Mouse (Mus musculus) bone marrow macrophage, adult 2 months (primary cell): Measurements from ENCODE around the gene Eln.

Experiments used
- CTCF ChIP-seq: IDR thresholded peaks from 2 replicates; pipeline ENCODE4 v1.5.1; 2012; ENCODE audit warnings: low read depth, mild to moderate bottlenecking, low read length, moderate library complexity
- POLR2A ChIP-seq: IDR thresholded peaks from 2 replicates; pipeline ENCODE4 v1.6.1; 2012; ENCODE audit warnings: mild to moderate bottlenecking, low read depth, low read length, borderline replicate concordance

DNA sequence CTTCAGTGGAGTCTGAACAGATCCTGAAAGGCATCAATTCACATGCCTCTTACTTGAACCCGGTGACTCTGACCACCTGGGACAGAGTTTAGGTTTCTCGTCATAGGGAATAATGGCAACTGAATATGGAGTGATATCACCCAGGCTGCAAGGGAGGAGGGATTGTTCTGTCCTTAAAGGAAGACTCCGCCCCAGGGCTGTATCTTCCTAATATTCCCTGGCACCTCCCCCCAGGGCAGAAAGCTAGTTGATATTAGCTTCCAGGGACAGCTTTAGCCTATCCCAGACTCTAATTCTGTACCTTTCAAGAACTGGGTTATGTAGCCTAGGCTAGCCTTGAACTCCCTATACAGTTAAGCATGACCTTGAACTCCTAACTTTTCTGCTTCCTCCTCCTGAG is 2.1 kb downstream of the Eln start:
- TF ChIP-seq POLR2A, result no peak
- no peak for TF ChIP-seq CTCF
